Mouse (Mus musculus): ENCODE measurements around the gene N4bp1.

- no peak for TF ChIP-seq CTCF (IDR thresholded peaks at IDR 0.05; ENCODE audit: borderline replicate concordance, insufficient read depth, low read length)
- no peak for TF ChIP-seq POLR2A (IDR thresholded peaks at IDR 0.05; ENCODE audit: low read depth, low read length)
Observed at GRCm38 (mm10) chr8:86852491-86852890, 32.6 kb downstream of the N4bp1 start.
